Mouse (Mus musculus): ENCODE results near the gene Tmem223. TPM values are rescaled to one million over a fixed set of nuclear protein-coding genes. Genes with fewer than 3 reads are reported as not detected.

Gene Tmem223
- polyA plus RNA-seq, 1 experiment = 59.4 TPM

GRCm38 (mm10) chr19:8722907-8723573 is 47.8 kb upstream of the Tmem223 start, which contains the start of gene Slc3a2:
Slc3a2 (minus strand) TSS chr19:8723369.
- peak within 1 kb of the TSS; percentile 94 for H3K4me2 ChIP-seq (ENCODE audit: low read depth)
- H3K27me3 ChIP-seq (ENCODE audit: control insufficient read depth, insufficient read depth, insufficient read length) = no peaks in the 10 kb centered on the region
- peaks cover 58% of the 10 kb centered on the region for H3K79me2 ChIP-seq (ENCODE audit: control insufficient read depth, insufficient read depth)
- TF ChIP-seq POLR2A (IDR thresholded peaks at IDR 0.05; ENCODE audit: insufficient read length, low read depth) (peak; percentile 83), MAX (IDR thresholded peaks at IDR 0.05; ENCODE audit: low read depth) (peak; percentile 75), USF1 (IDR thresholded peaks at IDR 0.05; ENCODE audit: low read depth) (no peak), E2F4 (IDR thresholded peaks at IDR 0.05; ENCODE audit: insufficient read depth) (peak; percentile 51), REST (IDR thresholded peaks at IDR 0.05; ENCODE audit: insufficient read depth, insufficient read length) (no peak), TCF12 (IDR thresholded peaks at IDR 0.05; ENCODE audit: insufficient read depth, poor library complexity, severe bottlenecking) (no peak), SRF (IDR thresholded peaks at IDR 0.05; ENCODE audit: control insufficient read depth, insufficient read length, low read depth) (peak; percentile 78), CEBPB (IDR thresholded peaks at IDR 0.05; ENCODE audit: insufficient read depth, poor library complexity, severe bottlenecking) (no peak), MYOD1 (IDR thresholded peaks at IDR 0.05; ENCODE audit: control insufficient read depth in 1 of 3, insufficient read length in 2 of 3, low read depth in 2 of 3) (no peak), POLR2AphosphoS2 (IDR thresholded peaks at IDR 0.05; ENCODE audit: insufficient read length, low read depth) (peak; percentile 85)
- peak within 1 kb of the TSS; percentile 26 for H3ac ChIP-seq (ENCODE audit: control insufficient read depth, insufficient read length)
- H3K4me3 ChIP-seq = peak within 1 kb of the TSS; percentile 97
- H3K36me3 ChIP-seq (ENCODE audit: control insufficient read depth, insufficient read depth) = peaks cover 35% of the 10 kb centered on the region

DNA sequence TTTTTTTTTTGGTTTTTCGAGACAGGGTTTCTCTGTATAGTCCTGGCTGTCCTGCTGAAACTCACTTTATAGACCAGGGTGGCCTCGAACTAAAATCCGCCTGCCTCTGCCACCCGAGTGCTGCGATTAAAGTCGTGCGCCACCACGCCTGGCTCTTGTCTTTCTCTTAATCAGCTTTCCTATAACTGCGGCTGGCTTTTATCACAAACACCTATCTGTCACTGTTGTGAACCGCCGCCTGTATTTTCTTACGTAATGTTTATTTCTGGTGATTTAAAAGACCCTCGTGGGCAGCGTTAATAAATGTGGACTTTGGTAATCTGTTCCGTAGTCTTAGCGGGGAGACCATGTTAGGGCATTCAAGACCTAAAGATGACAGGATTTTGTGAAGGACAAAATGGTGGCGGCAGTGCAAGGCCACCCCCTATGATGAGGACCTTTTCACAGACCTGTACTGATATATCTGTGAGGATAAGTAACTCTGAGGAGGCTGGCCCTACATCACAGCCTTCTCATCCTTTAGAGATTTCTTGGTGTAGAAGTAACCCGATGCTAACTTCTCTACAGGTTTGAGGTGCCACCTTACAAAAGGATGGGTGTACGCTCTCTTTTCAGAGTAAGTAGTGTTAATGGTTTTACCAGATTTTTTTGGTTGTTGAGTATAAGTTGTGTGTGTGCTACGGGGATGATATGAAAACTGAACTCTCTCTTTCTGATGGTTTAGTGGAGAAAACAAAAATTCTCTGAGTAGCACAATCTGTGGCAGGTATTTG is 47.0 kb upstream of the Tmem223 start:
- H3K4me3 ChIP-seq = peak overlapping the region; percentile 97
- no peaks in the 10 kb centered on the region for H3K27me3 ChIP-seq (ENCODE audit: control insufficient read depth, insufficient read depth, insufficient read length)
- H3K79me2 ChIP-seq (ENCODE audit: control insufficient read depth, insufficient read depth) = peaks cover 55% of the 10 kb centered on the region
- H3K36me3 ChIP-seq (ENCODE audit: control insufficient read depth, insufficient read depth) = peaks cover 35% of the 10 kb centered on the region
- H3K4me2 ChIP-seq (ENCODE audit: low read depth) = peak overlapping the region; percentile 94
- peak overlapping the region; percentile 26 for H3ac ChIP-seq (ENCODE audit: control insufficient read depth, insufficient read length)
- no peak for TF ChIP-seq POLR2AphosphoS2 (IDR thresholded peaks at IDR 0.05; ENCODE audit: insufficient read length, low read depth)
- TF ChIP-seq MAX (IDR thresholded peaks at IDR 0.05; ENCODE audit: low read depth) = no peak
- no peak for TF ChIP-seq E2F4 (IDR thresholded peaks at IDR 0.05; ENCODE audit: insufficient read depth)
- no peak for TF ChIP-seq REST (IDR thresholded peaks at IDR 0.05; ENCODE audit: insufficient read depth, insufficient read length)
- no peak for TF ChIP-seq TCF12 (IDR thresholded peaks at IDR 0.05; ENCODE audit: insufficient read depth, poor library complexity, severe bottlenecking)
- no peak for TF ChIP-seq POLR2A (IDR thresholded peaks at IDR 0.05; ENCODE audit: insufficient read length, low read depth)
- TF ChIP-seq TCF3 (IDR thresholded peaks at IDR 0.05; ENCODE audit: insufficient read length, low read depth) = no peak
- TF ChIP-seq CEBPB (IDR thresholded peaks at IDR 0.05; ENCODE audit: insufficient read depth, poor library complexity, severe bottlenecking) = no peak
- no peak for TF ChIP-seq USF1 (IDR thresholded peaks at IDR 0.05; ENCODE audit: low read depth)
- TF ChIP-seq MYOG (IDR thresholded peaks at IDR 0.05; ENCODE audit: control insufficient read depth in 1 of 3, insufficient read depth in 1 of 3, insufficient read length in 2 of 3, low read depth in 2 of 3) = no peak
- no peak for TF ChIP-seq MYOD1 (IDR thresholded peaks at IDR 0.05; ENCODE audit: control insufficient read depth in 1 of 3, insufficient read length in 2 of 3, low read depth in 2 of 3)
- no peak for TF ChIP-seq SRF (IDR thresholded peaks at IDR 0.05; ENCODE audit: control insufficient read depth, insufficient read length, low read depth)

DNA sequence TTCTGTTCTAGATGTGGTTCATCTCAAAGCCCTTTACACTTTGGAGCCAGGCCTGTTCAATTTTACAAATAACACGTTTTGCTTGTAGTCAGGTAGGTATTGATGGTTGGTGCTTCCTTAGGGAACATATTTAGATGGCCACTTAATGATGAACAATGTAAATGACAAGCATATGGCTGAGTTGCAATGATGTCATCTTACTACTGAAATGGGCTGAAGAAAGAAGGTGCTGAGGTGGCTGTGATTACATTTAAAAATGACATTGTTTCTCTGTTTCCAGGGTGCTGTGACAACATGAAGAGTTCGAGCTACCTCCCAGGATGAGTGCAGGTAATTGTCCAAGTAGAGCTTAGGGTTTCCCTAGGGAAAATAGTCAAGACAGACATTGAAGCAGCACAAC is 46.4 kb upstream of the Tmem223 start:
- Histone ChIP-seq H3K4me3 (peak overlapping the region; percentile 97), H3K27me3 (ENCODE audit: control insufficient read depth, insufficient read depth, insufficient read length) (no peaks in the 10 kb centered on the region), H3K36me3 (ENCODE audit: control insufficient read depth, insufficient read depth) (peaks cover 35% of the 10 kb centered on the region), H3K4me2 (ENCODE audit: low read depth) (peak overlapping the region; percentile 94), H3ac (ENCODE audit: control insufficient read depth, insufficient read length) (peak overlapping the region; percentile 26), H3K79me2 (ENCODE audit: control insufficient read depth, insufficient read depth) (peaks cover 51% of the 10 kb centered on the region)
- TF ChIP-seq REST (IDR thresholded peaks at IDR 0.05; ENCODE audit: insufficient read depth, insufficient read length) = no peak
- TF ChIP-seq MYOG (IDR thresholded peaks at IDR 0.05; ENCODE audit: control insufficient read depth in 1 of 3, insufficient read depth in 1 of 3, insufficient read length in 2 of 3, low read depth in 2 of 3) = no peak
- TF ChIP-seq MAX (IDR thresholded peaks at IDR 0.05; ENCODE audit: low read depth) = no peak
- peak; percentile 10 for TF ChIP-seq POLR2A (IDR thresholded peaks at IDR 0.05; ENCODE audit: insufficient read length, low read depth)
- TF ChIP-seq E2F4 (IDR thresholded peaks at IDR 0.05; ENCODE audit: insufficient read depth) = no peak
- no peak for TF ChIP-seq MYOD1 (IDR thresholded peaks at IDR 0.05; ENCODE audit: control insufficient read depth in 1 of 3, insufficient read length in 2 of 3, low read depth in 2 of 3)
- TF ChIP-seq USF1 (IDR thresholded peaks at IDR 0.05; ENCODE audit: low read depth) = no peak
- TF ChIP-seq SRF (IDR thresholded peaks at IDR 0.05; ENCODE audit: control insufficient read depth, insufficient read length, low read depth) = no peak
- TF ChIP-seq POLR2AphosphoS2 (IDR thresholded peaks at IDR 0.05; ENCODE audit: insufficient read length, low read depth) = peak; percentile 9
- TF ChIP-seq TCF3 (IDR thresholded peaks at IDR 0.05; ENCODE audit: insufficient read length, low read depth) = no peak
- TF ChIP-seq CEBPB (IDR thresholded peaks at IDR 0.05; ENCODE audit: insufficient read depth, poor library complexity, severe bottlenecking) = no peak
- TF ChIP-seq TCF12 (IDR thresholded peaks at IDR 0.05; ENCODE audit: insufficient read depth, poor library complexity, severe bottlenecking) = no peak

GRCm38 (mm10) chr19:8725081-8725613 is 45.6 kb upstream of the Tmem223 start:
- H3K4me2 ChIP-seq (ENCODE audit: low read depth) = peak overlapping the region; percentile 94
- peaks cover 35% of the 10 kb centered on the region for H3K36me3 ChIP-seq (ENCODE audit: control insufficient read depth, insufficient read depth)
- H3K27me3 ChIP-seq (ENCODE audit: control insufficient read depth, insufficient read depth, insufficient read length) = no peaks in the 10 kb centered on the region
- TF ChIP-seq MYOD1 (IDR thresholded peaks at IDR 0.05; ENCODE audit: control insufficient read depth in 1 of 3, insufficient read length in 2 of 3, low read depth in 2 of 3) (no peak), USF1 (IDR thresholded peaks at IDR 0.05; ENCODE audit: low read depth) (no peak), SRF (IDR thresholded peaks at IDR 0.05; ENCODE audit: control insufficient read depth, insufficient read length, low read depth) (no peak), POLR2A (IDR thresholded peaks at IDR 0.05; ENCODE audit: insufficient read length, low read depth) (no peak), TCF3 (IDR thresholded peaks at IDR 0.05; ENCODE audit: insufficient read length, low read depth) (no peak), POLR2AphosphoS2 (IDR thresholded peaks at IDR 0.05; ENCODE audit: insufficient read length, low read depth) (no peak), E2F4 (IDR thresholded peaks at IDR 0.05; ENCODE audit: insufficient read depth) (no peak), MAX (IDR thresholded peaks at IDR 0.05; ENCODE audit: low read depth) (no peak), CEBPB (IDR thresholded peaks at IDR 0.05; ENCODE audit: insufficient read depth, poor library complexity, severe bottlenecking) (no peak), MYOG (IDR thresholded peaks at IDR 0.05; ENCODE audit: control insufficient read depth in 1 of 3, insufficient read depth in 1 of 3, insufficient read length in 2 of 3, low read depth in 2 of 3) (no peak), TCF12 (IDR thresholded peaks at IDR 0.05; ENCODE audit: insufficient read depth, poor library complexity, severe bottlenecking) (no peak), REST (IDR thresholded peaks at IDR 0.05; ENCODE audit: insufficient read depth, insufficient read length) (no peak)
- no peak overlapping the region for H3ac ChIP-seq (ENCODE audit: control insufficient read depth, insufficient read length)
- H3K79me2 ChIP-seq (ENCODE audit: control insufficient read depth, insufficient read depth) = peaks cover 45% of the 10 kb centered on the region
- peak overlapping the region; percentile 97 for H3K4me3 ChIP-seq
